Mouse (Mus musculus) CH12.LX (cell line): ENCODE data around the gene Cd200r4.

ENCODE experiments used
- BHLHE40 ChIP-seq: IDR thresholded peaks from 2 replicates; pipeline ENCODE4 v1.6.1; 2011; ENCODE audit warnings: mild to moderate bottlenecking, low read depth, low read length, improper control_type of control experiment
- CHD2 ChIP-seq: IDR thresholded peaks from 2 replicates; pipeline ENCODE4 v1.6.1; 2011; ENCODE audit warnings: low read length, improper control_type of control experiment
- CTCF ChIP-seq, 2 experiments: IDR thresholded peaks in 1 of 2; conservative IDR thresholded peaks in 1 of 2; 2 replicates each; pipeline ENCODE4 v1.5.1; 2011 to 2012; ENCODE audit warnings: low read depth in 2 of 2, low read length in 2 of 2, improper control_type of control experiment in 1 of 2, inconsistent platforms in 1 of 2, mild to moderate bottlenecking in 1 of 2, moderate library complexity in 1 of 2
- MAFK ChIP-seq: IDR thresholded peaks from 2 replicates; pipeline ENCODE4 v1.6.1; 2011; ENCODE audit warnings: low read length, improper control_type of control experiment; ENCODE audit not compliant: insufficient replicate concordance
- MAX ChIP-seq: IDR thresholded peaks from 2 replicates; pipeline ENCODE4 v1.6.1; 2011; ENCODE audit warnings: low read length, improper control_type of control experiment
- NRF1 ChIP-seq: IDR thresholded peaks from 2 replicates; pipeline ENCODE4 v1.6.1; 2014; ENCODE audit warnings: low read depth, mild to moderate bottlenecking, inconsistent platforms, low read length, improper control_type of control experiment, moderate library complexity
- PAX5 ChIP-seq: IDR thresholded peaks from 2 replicates; pipeline ENCODE4 v1.6.1; 2012; ENCODE audit warnings: low read length, inconsistent platforms, mixed read lengths
- POLR2A ChIP-seq: IDR thresholded peaks from 2 replicates; pipeline ENCODE4 v1.6.1; 2011; ENCODE audit warnings: low read depth, mild to moderate bottlenecking, improper control_type of control experiment, low read length
- TCF12 ChIP-seq: IDR thresholded peaks from 2 replicates; pipeline ENCODE4 v1.6.1; 2014; ENCODE audit warnings: low read depth, mild to moderate bottlenecking, inconsistent platforms, low read length, improper control_type of control experiment
- UBTF ChIP-seq: IDR thresholded peaks from 2 replicates; pipeline ENCODE4 v1.6.1; 2012; ENCODE audit warnings: low read depth, mild to moderate bottlenecking, inconsistent platforms, low read length, improper control_type of control experiment, moderate library complexity
- USF1 ChIP-seq: IDR thresholded peaks from 2 replicates; pipeline ENCODE4 v1.6.1; 2014; ENCODE audit warnings: low read depth, mild to moderate bottlenecking, inconsistent platforms, low read length, improper control_type of control experiment

DNA sequence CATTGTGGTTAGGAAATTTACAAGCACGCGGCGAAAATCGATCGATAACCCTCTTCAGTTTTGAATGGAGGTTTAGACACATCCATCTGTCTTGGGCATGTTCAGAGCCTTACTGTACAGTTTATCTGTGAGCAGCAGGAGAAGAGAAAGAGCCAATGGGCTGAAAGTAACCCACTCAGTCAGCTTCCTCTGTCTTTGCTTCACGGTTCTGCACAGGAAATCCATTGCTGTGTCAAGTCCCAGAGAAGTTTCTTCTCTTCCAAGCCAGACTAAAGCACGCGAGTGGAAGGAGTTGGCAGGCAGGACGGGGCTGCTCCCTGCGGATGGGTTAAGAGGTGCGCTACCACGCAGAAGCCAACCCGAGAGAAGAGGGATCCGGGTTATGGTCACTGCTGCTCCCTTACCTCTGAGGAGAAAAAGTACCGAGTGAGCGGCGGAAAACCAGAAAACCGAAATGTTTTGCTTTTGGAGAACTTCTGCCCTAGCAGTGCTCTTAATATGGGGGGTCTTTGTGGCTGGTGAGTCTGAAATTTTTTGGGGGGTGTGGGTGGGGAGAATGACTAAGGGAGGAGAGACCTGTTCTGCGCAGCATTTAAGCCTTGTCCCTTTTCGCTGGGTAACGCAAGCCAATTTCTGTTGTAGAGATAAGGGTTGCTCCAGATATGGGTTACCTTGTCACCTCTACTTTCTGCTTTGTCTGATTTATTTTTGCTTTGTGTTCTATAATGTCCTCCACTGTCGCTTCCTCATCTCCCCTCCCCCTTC, 45.8 kb upstream of the Cd200r4 start, which contains the start of gene Cd200r1:
- TF ChIP-seq NRF1 (no peak), CHD2 (no peak), CTCF (conservative IDR thresholded peaks at IDR 0.05 in 1 of 2, IDR thresholded peaks at IDR 0.05 in 1 of 2; ENCODE audit: low read depth in 2 of 2, low read length in 2 of 2) (no peak), MAFK (no peak), POLR2A (no peak), USF1 (no peak), TCF12 (no peak), MAX (no peak), UBTF (no peak), BHLHE40 (no peak), PAX5 (no peak)
